Mouse (Mus musculus): ENCODE results near the gene Dennd5b.

DNA sequence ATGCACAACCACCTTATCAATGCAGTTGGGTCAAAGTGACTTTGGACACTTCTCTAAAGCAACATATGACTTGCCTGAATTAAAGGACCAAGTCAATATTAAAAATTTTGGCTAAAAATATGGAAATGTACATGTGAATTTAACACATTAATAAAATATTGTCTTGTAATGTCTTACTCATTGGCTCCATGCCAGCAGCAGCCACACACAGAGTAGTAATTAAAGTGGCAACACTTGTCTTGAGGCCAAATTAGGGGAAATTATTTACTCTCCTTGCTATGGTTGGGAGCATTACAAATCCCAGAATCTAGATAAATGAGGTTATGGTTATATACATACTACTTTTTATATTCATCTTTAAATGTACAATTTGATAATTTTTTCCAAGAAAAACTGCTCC is 15.5 kb upstream of the Dennd5b start:
- TF ChIP-seq POLR2A (IDR thresholded peaks at IDR 0.05; ENCODE audit: control insufficient read depth in 1 of 2, insufficient read depth in 1 of 2, low read depth in 1 of 2, low read length in 2 of 2, poor library complexity in 1 of 2) (no peak), EP300 (IDR thresholded peaks at IDR 0.05; ENCODE audit: low read depth in 1 of 2, low read length in 2 of 2) (no peak), POLR2AphosphoS5 (IDR thresholded peaks at IDR 0.05; ENCODE audit: borderline replicate concordance, low read depth, low read length) (no peak), ZNF384 (IDR thresholded peaks at IDR 0.05; ENCODE audit: low read depth, low read length) (no peak), BHLHE40 (IDR thresholded peaks at IDR 0.05; ENCODE audit: borderline replicate concordance, low read depth, low read length) (no peak), TAL1 (IDR thresholded peaks at IDR 0.05; ENCODE audit: low read length) (no peak), CTCF (IDR thresholded peaks at IDR 0.05 in 2 of 3, conservative IDR thresholded peaks at IDR 0.05 in 1 of 3; ENCODE audit: control insufficient read depth in 1 of 3, insufficient read depth in 1 of 3, low read depth in 2 of 3, low read length in 3 of 3, poor library complexity in 1 of 3, severe bottlenecking in 1 of 3) (no peak), USF1 (IDR thresholded peaks at IDR 0.05; ENCODE audit: low read depth, low read length) (no peak)

Data from MEL (cell line).